Mouse (Mus musculus): ENCODE measurements at regions not wholly inside any gene's neighbourhood (a gene's known extent, or its start where the extent isn't known, plus 50 kb on each side); places are given as distances from the start of the nearest gene placed in this dataset.

DNA sequence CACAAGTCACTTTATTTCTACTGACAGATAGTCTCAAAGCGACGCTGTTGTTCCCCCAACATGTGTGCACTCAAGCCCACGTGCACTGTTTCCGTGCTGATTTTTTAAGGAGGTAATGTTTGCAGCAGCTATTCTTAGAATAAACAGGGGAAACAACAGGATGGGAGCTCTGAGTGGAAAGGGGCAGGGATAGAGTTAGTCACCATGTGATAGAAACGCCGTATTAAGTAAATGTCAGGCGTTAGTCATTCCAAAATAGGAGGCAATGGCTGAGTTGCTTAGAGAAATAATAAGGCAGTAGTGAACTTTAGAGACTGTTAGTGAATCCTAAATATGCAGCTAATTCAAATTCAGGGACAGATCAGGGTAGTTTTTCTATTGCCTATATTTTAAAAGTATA lies 111.4 kb downstream of the Alg10b start:
- no peak for DNase-seq (ENCODE audit: low read depth)

DNA sequence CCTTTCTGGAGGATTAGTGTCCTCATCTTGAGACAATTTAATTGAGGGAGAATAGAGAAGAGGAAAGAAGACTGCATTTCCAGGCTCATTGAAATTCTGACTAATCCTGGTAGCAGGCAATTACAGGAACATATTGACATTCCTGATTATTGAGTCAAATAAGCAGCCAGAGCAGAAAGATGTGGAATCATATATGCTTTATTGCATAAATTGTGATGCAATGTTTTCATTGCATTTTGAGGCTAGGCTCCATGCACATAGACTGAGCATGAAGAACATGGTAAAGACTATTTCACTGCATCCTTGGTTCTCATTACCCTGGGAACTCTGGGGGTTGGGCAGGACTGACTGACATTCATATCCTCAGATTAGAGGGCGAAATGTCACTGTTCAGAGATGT lies 116.0 kb downstream of the Alg10b start:
- DNase-seq (ENCODE audit: low read depth): no peak
- TF ChIP-seq POLR2A (IDR thresholded peaks at IDR 0.05; ENCODE audit: borderline replicate concordance, extremely low read depth, insufficient read depth, insufficient read length, poor library complexity, severe bottlenecking) (no peak), CTCF (IDR thresholded peaks at IDR 0.05; ENCODE audit: borderline replicate concordance, extremely low read depth, insufficient read depth, insufficient read length) (no peak)

More for the DNA sequence above, 111.4 kb downstream of the Alg10b start:
- TF ChIP-seq CTCF (IDR thresholded peaks at IDR 0.05; ENCODE audit: borderline replicate concordance, extremely low read depth, insufficient read depth, insufficient read length) (no peak), POLR2A (IDR thresholded peaks at IDR 0.05; ENCODE audit: borderline replicate concordance, extremely low read depth, insufficient read depth, insufficient read length, poor library complexity, severe bottlenecking) (no peak)

DNA sequence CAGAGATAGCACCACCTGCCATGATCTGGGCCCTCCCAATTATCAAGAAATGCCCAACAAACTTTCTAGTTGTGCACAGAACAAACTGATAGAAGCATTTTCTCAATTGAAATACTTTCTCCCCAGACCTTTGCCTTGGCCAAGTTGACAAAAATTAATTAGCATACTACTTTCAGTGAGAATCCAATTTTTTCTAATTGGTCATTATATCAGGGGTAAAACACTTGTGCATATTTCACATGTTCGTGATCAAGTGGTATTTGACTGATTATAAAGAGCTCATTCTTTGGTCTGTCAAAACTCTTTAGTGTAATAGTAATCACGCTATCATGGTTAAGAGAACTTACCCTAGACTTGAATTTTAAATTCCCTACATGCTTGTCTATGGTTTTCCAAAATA lies 117.2 kb downstream of the Alg10b start:
- TF ChIP-seq POLR2A (IDR thresholded peaks at IDR 0.05; ENCODE audit: borderline replicate concordance, extremely low read depth, insufficient read depth, insufficient read length, poor library complexity, severe bottlenecking): no peak
- no peak for DNase-seq (ENCODE audit: low read depth)

DNA sequence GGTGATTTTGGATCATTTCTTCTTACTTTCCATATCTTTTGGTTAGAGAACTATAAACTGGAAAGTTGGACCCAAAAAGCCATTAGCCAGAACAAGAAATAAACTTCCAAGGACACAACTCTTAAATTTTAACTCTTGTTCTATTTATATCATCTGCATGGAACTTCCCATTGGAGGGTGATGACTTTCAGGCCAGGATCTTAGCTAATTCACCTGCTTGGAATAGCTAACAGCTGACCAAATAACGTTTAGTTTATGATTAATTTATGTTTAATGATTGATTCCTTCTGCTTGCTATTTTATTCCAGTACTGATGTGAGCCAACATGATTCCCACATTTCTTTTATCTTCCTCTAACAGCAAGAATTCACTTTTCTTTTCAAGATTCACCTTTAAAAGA lies 119.7 kb downstream of the Alg10b start:
- TF ChIP-seq CTCF (IDR thresholded peaks at IDR 0.05; ENCODE audit: borderline replicate concordance, extremely low read depth, insufficient read depth, insufficient read length) (no peak), POLR2A (IDR thresholded peaks at IDR 0.05; ENCODE audit: borderline replicate concordance, extremely low read depth, insufficient read depth, insufficient read length, poor library complexity, severe bottlenecking) (no peak)
- no peak for DNase-seq (ENCODE audit: low read depth)

DNA sequence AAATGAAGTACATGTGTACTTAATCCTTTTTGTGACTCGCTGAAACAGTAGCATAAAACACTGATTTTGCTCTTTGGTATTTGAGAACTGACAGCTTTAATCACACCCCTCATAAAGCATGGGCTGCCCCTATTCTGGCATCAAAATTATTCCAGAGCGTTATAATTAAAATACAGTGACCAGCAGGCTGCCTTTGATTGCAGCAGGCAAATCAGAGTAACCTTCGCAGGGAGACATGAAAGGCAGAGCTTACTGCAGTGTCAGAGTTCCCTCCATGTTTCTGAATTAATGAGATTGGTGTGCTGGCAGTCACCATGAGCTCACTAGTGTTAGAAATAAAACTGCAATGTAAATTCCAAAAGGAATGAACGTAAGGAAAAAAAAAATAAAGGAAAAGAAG lies 120.8 kb downstream of the Alg10b start:
- peak; percentile 77 for DNase-seq (ENCODE audit: low read depth)
- TF ChIP-seq POLR2A (IDR thresholded peaks at IDR 0.05; ENCODE audit: borderline replicate concordance, extremely low read depth, insufficient read depth, insufficient read length, poor library complexity, severe bottlenecking): no peak
- no peak for TF ChIP-seq CTCF (IDR thresholded peaks at IDR 0.05; ENCODE audit: borderline replicate concordance, extremely low read depth, insufficient read depth, insufficient read length)

DNA sequence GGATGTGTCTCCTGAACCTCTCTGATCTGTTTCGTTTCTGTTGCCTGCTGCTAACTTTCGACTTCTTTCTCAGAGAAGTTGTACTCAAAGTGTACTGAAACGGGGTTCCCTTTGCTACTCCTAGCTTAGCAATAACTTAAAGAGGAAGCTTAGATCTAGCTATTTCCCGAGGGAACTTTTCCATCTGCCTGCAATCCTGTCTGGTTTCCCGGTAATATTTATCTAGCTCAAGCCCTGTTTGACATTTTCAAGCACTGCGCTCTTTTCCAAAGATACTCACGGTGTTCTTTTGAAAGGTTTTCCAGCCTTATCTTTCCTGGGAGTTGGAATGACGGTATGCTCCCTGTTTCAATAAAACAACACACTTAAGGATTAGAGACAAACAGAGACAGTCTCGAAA lies 122.1 kb downstream of the Alg10b start:
- peak; percentile 47 for DNase-seq (ENCODE audit: low read depth)
- TF ChIP-seq POLR2A (IDR thresholded peaks at IDR 0.05; ENCODE audit: borderline replicate concordance, extremely low read depth, insufficient read depth, insufficient read length, poor library complexity, severe bottlenecking) (no peak), CTCF (IDR thresholded peaks at IDR 0.05; ENCODE audit: borderline replicate concordance, extremely low read depth, insufficient read depth, insufficient read length) (no peak)

DNA sequence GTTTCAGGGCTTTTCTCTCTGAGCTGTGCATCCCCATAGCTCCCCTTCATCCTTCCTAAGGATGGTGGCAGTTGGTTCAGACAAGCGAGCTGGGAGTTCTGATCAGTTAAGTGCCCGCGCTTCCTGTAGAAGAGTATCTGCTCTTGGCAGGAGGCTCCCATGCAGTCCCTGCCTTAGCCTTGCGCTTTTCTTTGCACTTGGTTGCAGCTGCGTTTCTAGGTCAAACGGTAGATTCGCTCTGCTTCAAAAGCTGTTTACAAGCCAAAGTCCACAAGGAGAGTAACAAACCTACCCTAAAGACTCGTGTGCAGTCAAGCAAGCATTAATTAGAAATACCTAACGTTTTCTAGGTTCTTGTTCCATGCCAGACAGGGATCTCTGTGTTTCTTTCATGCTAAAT lies 122.6 kb downstream of the Alg10b start:
- DNase-seq (ENCODE audit: low read depth): peak; percentile 41
- no peak for TF ChIP-seq CTCF (IDR thresholded peaks at IDR 0.05; ENCODE audit: borderline replicate concordance, extremely low read depth, insufficient read depth, insufficient read length)
- no peak for TF ChIP-seq POLR2A (IDR thresholded peaks at IDR 0.05; ENCODE audit: borderline replicate concordance, extremely low read depth, insufficient read depth, insufficient read length, poor library complexity, severe bottlenecking)

DNA sequence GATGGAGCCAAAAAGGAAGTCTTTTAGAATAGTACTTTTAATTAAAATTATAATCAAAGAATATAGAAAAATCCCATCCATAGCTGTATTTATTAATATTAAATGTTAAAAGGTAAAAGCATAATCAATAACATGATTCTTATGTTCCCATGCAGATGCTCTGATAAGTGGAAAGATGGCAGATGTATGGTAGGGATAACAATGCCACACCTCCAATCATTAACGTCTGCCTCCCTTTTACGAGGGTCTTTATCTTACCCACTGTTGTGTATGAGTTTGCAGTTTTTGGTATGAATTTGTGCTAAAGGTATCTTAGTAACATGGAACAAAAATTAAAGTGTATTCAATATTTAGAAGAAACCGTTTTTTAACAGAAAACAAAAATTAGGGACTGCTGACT lies 127.8 kb downstream of the Alg10b start:
- TF ChIP-seq POLR2A (IDR thresholded peaks at IDR 0.05; ENCODE audit: borderline replicate concordance, extremely low read depth, insufficient read depth, insufficient read length, poor library complexity, severe bottlenecking) (no peak), CTCF (IDR thresholded peaks at IDR 0.05; ENCODE audit: borderline replicate concordance, extremely low read depth, insufficient read depth, insufficient read length) (no peak)
- DNase-seq (ENCODE audit: low read depth): no peak

DNA sequence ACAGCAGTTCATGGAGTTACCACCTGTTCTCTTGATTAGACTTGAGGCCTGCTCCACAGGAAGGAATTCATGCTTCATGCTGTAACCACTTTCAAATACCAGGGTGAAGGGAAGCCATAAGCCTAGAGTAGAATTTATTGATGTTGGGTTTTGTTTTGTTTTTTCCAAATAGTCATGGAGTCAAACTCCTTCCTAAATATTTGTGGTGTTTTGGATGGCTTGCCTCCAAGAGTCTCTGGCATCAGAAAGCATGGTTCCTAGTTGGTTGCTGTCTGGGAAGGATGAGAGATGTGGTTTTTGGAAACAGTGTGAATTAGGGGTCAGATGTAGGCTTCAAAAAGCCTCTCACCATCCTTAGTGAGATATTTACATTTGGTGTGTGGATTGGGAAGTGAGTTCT lies 141.5 kb downstream of the Alg10b start:
- DNase-seq (ENCODE audit: low read depth): no peak
- TF ChIP-seq CTCF (IDR thresholded peaks at IDR 0.05; ENCODE audit: borderline replicate concordance, extremely low read depth, insufficient read depth, insufficient read length) (no peak), POLR2A (IDR thresholded peaks at IDR 0.05; ENCODE audit: borderline replicate concordance, extremely low read depth, insufficient read depth, insufficient read length, poor library complexity, severe bottlenecking) (no peak)

DNA sequence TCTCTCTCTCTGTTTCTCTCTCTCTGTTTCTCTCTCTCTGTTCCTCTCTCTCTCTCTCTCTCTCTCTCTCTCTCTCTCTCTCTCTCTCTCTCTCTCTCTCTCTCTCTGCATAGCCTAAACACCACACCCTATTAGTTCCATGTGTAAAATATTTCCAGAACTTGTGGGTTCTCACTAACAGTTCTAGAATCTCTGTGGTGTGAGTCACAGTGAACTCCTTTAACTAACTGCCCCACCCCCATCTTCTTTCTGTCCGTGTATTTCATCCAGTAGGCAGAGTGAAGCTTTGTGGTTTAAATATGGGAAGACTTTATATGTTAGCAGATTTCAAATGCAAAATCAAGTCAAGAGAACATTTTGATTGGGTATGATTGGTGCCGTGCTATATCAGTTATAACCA lies 153.8 kb downstream of the Alg10b start:
- TF ChIP-seq POLR2A (IDR thresholded peaks at IDR 0.05; ENCODE audit: borderline replicate concordance, extremely low read depth, insufficient read depth, insufficient read length, poor library complexity, severe bottlenecking): no peak
- TF ChIP-seq CTCF (IDR thresholded peaks at IDR 0.05; ENCODE audit: borderline replicate concordance, extremely low read depth, insufficient read depth, insufficient read length): no peak
- DNase-seq (ENCODE audit: low read depth): no peak

DNA sequence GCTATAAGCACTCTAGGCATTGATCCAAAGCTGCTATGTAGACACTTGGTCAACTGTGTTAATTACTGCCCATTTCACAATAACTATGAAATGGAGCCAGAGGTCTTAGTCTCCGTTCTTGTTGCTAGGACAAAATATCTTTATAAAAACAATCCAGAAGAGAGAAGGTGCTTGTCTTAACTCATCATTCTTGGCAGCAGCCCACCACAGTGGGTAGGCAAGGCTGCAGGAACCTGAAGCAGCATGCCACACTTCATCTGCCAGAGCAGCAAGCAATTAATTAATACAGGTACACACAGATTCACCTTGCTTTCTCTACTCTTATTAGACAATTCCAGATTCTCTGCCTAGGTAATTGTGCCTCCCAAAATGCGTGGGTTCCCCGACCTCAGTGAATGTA lies 172.8 kb downstream of the Alg10b start:
- TF ChIP-seq POLR2A (IDR thresholded peaks at IDR 0.05; ENCODE audit: borderline replicate concordance, extremely low read depth, insufficient read depth, insufficient read length, poor library complexity, severe bottlenecking) (no peak), CTCF (IDR thresholded peaks at IDR 0.05; ENCODE audit: borderline replicate concordance, extremely low read depth, insufficient read depth, insufficient read length) (no peak)
- no peak for DNase-seq (ENCODE audit: low read depth)

DNA sequence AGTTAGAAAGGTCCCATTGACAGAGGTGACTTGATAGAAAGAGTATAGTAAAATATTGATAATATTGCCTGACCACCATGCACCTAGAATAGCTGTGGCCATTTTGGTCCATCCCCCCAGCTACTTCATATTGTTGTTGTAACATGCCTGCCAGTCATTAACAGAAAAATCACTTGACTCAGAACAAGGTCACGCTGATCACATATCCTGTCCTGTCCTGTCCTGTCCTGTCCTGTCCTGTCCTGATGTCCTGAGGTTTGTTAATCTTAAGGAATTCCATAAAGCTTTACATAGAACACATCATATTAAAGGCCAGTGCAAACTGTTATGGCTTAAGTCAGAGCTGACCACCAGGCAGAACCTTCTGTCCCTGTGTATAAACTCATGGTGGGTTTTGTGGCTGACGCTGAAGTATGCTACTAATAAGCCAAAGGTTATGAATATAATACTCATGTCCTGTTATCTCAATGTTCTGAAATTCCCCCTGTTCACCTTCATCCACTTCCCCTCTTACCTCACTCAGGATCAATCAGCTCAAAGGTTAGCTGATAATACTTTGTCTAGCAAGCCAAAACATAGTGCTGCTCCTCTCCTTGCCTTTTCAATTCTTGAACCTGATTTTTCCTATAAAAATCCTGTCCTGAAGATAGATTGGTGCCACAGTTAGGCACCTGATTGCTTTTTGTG lies 173.7 kb downstream of the Alg10b start:
- DNase-seq (ENCODE audit: low read depth): no peak
- TF ChIP-seq POLR2A (IDR thresholded peaks at IDR 0.05; ENCODE audit: borderline replicate concordance, extremely low read depth, insufficient read depth, insufficient read length, poor library complexity, severe bottlenecking): no peak
- no peak for TF ChIP-seq CTCF (IDR thresholded peaks at IDR 0.05; ENCODE audit: borderline replicate concordance, extremely low read depth, insufficient read depth, insufficient read length)

Measured in brain, embryonic 14.5 days (tissue).